Mouse (Mus musculus): Measurements from ENCODE around the gene Mettl16. TPM values are rescaled to one million over a fixed set of nuclear protein-coding genes. Genes with fewer than 3 reads are reported as not detected.

The Mettl16 gene
- total RNA-seq (2021) = 10 to 100 TPM; 23.0 to 25.5 TPM

DNA sequence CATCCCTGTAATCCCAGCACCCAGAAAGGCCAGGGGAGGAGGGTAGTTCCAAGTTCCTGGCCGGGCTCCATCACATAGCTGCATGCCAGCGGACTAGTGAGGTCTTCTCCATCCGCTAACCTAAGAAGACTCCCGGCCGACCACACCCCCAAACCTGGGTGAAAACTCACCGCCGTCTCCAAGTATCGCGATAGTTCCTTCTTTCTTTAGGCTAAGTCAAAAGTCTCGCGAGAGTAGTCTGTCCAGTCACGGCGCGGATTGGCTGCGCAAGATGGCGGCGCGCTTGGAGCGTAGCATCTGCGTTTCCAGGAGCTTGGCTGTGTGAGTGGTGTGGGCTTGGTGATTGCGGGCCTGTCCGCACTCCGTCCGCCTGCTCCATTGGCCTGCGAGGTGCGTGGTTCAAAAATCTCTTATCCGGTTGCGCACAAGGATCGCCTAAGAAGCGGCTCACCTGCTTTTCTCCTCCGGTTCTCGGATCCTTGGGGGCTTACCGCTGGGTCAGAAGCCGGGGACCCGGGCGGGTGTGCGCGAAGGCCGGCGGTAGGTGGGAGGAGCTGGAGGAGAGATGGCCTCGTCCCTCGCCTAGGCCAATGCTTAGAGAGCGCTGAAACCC lies at the start of gene Mettl16:
Gene Mettl16, plus strand, starts transcription at position 236 of the 613 bp plus-strand sequence.
- intact Hi-C loops (cut with DNase I) = no loop called here
- DNase-seq = peak; percentile 94

DNA sequence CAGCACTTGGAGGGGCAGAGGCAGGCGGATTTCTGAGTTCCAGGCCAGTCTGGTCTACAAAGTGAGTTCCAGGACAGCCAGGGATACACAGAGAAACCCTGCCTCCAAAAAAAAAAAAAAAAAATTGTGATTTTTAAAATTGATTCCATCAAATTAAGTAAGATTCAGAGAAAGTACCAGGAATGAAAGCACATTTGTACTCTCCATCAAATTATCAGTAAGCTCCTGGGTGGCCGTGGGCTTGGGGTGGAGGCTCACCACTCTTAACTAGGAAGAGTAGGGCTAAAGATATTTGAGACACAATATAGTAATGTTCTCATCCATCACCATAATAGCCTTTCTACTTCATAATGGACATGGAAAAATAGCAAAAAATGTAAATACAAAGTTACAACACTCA lies 49.5 kb upstream of the Mettl16 start:
- DNase-seq = no peak
- intact Hi-C loops (cut with DNase I) = no loop called here

DNA sequence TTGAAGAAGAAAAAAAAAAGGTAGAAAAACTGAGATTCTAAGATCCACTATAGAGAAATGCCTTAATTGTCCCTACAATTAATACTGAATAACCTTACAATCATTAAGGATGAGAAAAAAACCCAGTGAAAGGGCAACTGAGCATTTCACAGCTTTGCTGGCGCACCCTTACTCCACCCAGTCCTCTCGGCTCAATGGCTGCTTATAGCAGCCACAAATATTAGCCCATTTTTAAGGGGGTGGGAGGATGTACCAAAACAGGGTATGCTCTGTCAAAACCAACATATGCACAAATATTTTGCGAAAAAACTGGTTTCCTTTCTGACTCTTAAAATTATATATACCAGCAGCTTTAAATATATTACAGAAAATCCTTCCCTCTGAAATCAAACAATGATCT lies 48.7 kb upstream of the Mettl16 start:
- no peak for DNase-seq
- intact Hi-C loops (cut with DNase I) = no loop called here

DNA sequence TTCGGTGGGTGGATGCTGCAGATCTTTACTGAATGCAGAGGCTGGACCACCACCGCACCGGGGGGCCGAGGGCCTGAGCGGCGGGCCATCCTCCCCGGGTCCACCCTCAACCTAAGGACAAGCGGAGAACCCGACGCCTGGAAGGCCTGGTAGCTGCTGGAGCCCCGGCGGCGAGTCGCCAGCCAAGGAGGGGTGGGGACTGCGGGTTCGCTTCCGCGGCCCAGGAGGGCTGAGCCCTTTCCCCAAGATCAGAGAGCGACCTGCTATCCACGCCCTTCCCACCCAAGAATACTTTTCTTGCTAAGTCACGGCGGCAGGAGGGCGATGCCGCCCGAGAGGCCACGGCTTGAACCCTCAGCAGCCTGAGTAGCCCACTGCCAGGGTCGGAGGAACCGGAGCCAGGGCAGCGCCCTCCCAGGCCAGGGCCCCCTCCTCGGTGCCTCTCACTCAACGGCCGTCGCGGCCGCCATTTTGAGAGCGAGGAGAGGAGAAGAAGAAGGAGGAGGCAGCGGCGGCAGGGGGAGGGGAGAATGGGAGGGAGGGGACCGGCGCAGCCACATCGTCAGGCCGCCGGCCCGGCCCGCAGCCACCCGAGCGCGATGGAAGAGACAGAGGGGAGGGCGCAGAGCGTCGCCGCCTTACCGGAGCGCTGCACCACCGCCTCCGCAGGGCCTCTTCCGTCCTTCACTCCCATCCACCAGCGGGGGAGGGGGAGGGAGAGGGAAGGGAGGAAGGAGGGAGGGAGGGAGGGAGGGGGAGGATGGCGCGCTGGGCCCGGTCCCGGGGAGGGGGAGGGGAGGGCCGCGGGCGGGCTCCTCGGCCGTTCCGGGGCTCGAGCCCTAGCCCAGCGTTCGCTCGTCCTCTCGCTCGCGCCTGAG lies 47.0 kb upstream of the Mettl16 start:
- peak; percentile 92 for DNase-seq
- intact Hi-C loops (cut with DNase I) = no loop called here

DNA sequence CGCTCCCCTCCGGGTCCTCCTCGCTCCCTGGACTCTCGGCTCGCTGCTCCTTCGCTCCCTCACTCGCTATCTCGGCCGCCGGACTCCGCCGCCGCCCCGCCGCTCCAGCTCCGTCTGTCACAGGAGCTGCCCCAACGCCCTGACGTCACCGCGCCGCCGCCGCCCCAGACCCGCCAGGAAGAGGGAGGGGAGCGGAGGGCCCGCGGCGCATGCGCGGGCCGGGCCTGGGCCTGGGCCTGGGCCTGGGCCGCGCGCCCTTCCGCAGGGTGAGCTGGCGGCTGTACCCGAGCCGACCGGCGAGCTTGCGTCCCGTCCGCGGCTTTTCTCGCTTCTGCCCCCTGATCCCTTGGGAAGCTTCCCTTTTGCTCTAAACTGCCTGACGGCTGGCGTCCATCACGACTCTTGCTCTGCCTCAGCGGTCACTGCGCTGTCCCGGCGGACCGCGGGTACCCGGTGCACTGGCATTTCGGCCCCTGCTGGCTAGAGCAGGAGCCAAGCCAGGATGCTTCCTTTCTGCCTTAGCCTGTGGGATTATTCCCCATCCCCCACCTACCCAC lies 46.3 kb upstream of the Mettl16 start, which contains the start of gene Pafah1b1:
Gene Pafah1b1, minus strand, starts transcription at position 436 of the 557 bp plus-strand sequence.
- intact Hi-C loops (cut with DNase I) = no loop called here
- DNase-seq = peak; percentile 98

DNA sequence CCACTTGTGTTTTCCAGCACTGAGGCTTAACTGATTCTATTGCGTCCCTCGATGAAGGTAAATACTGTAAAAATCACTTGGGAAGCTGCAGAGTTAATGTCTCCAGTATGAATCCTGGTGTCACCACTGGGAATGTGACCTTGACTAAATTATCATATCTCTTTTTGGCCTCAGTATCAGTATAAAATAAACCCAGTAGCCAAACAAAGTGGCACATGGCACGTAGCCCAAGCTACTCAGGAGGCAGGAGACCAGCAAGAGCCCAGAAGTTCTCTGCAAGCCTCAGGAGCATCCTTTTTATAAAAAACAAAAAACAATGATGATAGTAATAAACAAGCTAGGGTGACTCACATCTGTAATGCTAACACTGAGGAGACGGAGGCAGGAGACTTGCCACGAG lies 45.4 kb upstream of the Mettl16 start:
- DNase-seq = peak; percentile 8
- intact Hi-C loops (cut with DNase I) = no loop called here

DNA sequence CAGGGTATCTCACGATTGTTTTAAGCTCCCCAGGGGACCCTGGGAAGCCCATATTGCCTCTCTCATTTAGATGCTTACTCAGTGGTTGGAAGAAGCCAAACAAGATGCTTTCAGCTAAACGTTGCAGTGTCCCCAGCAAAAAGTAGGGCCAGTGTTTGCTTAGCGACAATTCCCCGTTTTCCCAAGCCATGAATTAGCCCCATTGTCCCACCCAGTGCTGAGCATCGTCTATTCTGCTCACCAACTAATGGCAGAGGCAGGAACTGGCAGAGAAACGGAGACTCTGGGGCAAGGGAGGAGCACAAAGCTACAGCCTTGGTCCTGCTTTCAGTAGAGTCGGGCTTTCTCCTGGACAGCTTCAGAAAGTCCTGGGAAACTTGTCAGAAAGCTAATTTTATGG lies 35.7 kb upstream of the Mettl16 start:
- intact Hi-C loops (cut with DNase I) = no loop called here
- DNase-seq = peak; percentile 13

DNA sequence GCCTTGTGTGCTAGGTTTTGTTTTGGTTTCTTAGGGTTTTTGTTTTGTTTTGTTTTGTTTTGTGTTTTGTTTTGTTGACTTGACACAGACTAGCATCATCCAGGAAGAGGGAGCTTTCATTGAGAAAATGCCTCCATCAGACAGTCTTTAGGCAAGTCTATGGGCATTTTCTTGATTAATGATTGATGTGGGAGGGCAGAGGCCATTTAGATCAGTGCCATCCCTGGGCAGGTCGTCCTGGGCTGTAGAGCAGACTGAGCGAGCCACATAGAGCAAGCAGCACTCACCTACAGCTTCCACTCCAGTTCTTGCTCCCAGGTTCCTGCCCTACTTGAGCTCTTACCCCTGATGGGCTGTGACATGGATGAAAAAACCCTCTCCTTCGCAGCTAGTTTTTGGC lies 32.8 kb upstream of the Mettl16 start:
- DNase-seq = no peak
- intact Hi-C loops (cut with DNase I) = no loop called here

DNA sequence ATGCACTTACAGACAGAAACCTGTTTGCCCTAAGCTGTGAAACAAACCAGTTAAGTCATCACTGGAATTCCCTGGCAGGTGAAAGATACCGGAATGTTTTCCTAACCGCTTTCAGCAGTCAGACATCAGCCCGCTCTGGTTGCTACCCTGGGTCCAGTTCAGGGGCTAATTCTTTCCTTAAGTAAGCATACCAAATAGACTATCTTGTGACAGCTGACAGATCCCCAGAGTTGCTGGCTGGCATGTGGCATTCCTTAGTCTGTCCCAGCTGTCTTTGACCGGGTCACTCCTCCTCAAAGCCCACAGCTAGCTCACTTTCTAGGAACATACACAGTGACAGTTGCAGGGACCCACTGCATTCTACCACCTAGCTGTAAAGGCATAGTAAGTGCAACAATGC lies 22.6 kb upstream of the Mettl16 start:
- DNase-seq = no peak
- intact Hi-C loops (cut with DNase I) = no loop called here

DNA sequence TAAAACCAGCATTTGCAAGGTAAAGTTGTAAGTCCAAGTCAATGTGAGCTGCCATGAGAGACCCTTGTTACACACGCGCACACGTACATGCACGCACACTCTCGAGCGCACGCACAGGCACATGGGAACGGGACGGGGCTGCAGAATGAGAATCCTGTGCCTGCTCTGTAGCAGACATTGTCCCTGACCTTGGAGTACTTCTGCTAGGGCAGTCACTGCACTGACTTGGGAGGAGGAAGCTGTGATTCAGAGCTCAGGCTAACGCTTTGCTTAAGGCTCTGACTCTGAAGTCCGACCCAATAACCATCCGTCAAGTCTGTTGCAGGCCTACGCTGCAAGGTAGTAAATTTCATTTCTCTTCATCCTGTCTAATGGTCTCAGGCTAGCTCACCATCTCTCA lies 21.4 kb upstream of the Mettl16 start:
- no peak for DNase-seq
- intact Hi-C loops (cut with DNase I) = no loop called here

DNA sequence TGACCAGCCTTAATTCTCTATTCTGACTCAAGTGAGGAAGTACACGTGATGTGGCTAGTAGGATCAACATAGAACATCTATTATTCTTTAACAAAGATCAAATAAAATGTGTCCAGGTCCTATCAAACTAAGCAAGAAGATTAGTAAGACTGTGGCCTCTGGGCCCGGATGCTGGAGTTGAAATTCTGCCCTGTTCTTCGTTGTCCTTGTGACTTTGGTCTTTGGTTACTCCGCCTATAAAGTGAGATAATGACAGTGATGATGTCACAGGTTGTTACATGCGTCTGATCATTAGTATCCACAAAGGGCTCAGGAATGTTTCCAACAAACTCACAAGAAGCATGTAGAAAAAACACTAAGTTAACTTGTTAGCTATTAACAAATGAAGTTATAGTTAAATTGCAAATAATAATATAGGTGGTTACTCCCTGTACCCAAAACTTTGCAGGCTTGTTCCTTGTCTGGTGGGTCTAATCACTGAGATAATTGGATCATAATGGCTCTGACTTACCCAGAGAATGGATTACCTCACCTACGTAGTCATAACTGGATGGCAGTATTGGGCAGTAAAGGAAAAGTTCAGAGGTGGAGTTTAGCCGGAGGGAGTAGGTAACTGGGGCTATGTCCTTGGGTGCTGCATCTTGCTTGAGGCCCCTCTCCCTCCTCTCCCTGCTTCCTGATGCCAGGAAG lies 19.8 kb upstream of the Mettl16 start:
- DNase-seq = no peak
- intact Hi-C loops (cut with DNase I) = no loop called here

DNA sequence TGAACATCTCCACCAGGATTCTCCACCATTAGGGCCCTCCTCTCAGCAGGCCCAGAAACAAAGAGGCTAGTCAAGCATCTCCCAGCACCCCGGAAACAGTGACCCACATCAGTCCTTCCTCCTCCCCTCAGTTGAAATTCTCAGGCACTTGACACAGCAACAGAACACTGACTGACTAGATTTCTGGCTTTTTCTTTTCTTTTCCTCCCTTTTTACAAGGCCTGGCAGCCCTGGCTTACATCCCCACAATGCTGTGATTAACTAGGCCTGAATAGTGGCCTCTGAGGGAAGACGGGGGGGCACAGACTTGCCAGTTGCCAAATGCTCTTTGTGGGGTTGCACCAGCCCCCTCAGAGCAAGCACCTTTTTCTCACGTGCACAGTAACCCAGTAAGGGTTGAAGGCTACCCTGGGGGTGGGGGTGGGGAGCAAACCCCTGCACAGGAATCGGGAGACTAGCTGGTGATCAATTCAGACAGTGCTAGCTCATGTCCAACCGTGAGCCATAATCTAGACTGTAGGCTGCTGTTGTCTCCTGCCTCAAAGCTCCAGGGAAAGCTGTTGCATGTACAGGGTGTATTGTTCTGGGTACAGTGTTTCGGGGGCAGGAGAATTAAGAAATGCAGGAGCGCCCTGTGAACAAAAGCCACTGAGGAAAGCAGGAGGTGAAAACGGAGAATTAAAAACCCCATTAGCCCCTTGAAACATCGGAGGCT lies 19.1 kb upstream of the Mettl16 start:
- intact Hi-C loops (cut with DNase I) = no loop called here
- DNase-seq = peak; percentile 2

DNA sequence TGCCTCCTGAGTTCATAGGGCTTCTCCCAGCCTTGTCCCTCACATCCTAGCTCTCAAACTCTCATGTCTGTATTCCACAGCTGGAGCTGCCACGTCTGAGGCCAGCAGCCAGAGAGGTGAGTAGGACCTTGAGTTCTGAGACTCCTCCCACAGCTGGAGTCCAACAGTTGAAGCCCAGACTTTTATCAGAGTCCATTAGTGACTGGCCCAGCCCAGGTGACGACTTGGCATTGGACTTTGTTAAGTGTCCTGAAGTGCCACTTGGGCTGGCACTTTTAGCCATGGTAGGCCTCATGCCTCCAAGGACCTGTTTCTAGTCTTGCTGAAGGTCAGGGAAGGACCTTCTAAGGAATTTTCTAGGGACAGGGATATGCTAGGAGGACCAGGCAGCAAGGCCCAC lies 14.0 kb upstream of the Mettl16 start:
- no peak for DNase-seq

DNA sequence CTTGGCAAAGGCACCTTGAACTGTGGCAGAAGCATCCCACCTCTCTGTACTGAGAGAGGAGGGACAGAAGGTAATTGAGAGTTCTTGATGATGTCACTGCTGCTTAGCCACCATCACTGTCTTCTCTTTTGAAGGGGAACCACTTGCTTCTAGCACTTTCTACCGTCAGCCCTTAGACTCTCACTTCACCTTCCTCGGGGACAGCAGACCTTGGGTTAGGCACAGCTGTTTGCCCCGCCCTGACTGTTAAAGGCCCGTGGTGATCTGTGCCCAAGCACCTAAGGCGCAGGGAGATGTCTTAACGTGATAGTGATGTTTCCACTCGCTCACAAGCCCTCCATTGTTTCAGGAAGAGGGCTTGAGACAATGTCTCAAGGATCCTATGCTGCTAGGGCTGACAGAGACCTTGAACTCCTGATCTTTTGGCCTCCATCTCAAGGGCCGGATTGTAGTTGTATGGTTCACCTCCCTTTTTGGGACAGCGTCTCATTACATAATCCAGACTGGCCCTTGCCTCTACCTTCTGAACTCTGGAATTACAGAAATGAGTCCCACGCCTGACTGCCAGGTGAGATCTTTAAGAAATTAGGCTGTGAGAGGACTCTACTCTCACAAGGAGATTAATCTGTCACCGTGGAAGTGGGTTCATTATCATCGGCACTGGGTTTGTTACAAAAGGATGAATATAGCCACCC lies 9.5 kb upstream of the Mettl16 start:
- intact Hi-C loops (cut with DNase I) = no loop called here
- DNase-seq = no peak

More for the DNA sequence above, 14.0 kb upstream of the Mettl16 start:
- intact Hi-C loops (cut with DNase I) = no loop called here

DNA sequence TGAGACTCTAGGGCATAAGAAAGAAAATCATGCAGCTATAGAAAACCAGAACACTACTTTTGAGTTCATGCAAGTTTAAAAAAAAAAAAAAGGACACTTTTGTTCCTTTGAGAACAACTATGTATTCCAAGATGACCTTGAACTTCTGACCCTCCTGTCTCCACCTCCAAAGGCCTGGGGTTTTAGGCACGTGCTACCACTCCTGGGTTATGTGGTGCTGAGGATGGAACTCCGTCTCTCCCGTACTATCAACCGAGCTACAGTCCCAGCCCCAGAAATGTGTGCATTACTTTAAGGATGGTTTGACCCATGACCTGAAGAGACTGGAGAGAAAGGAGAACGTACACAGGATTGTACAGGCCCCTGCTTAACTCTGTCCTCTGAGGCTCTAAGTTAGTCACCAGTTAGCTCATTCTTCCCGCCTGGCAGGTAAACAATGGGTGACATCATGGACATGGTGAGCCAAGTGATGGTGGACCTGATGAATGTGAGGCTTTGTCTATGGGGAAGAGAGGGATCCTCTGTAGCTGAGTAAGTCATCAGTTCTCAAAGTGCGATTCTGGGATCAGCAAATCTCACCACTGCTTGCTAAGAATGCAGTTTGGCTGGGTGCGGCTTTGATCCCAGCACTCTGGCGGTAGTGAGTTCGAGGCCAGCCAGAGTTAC lies 6.5 kb upstream of the Mettl16 start:
- no peak for DNase-seq
- intact Hi-C loops (cut with DNase I) = no loop called here

DNA sequence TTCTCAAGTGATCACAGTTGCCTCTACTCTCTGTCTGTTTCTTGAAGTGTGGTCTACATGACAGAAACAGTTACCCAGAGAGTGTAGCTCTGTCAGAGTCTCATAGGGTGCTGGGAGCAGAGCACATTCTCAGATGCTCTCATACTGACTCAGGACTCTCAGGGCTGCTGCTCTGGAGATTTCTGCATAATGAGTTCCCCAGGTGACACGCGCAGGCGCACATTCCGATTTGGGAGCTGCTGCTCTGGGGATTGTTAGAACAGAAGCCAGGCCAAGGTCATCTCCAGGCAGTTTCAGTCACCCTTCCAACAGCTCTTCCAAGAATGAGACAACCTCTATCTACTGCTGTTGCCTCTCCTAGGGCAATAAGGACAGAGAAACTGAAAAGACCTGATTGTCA lies 3.2 kb upstream of the Mettl16 start:
- intact Hi-C loops (cut with DNase I) = no loop called here
- no peak for DNase-seq

DNA sequence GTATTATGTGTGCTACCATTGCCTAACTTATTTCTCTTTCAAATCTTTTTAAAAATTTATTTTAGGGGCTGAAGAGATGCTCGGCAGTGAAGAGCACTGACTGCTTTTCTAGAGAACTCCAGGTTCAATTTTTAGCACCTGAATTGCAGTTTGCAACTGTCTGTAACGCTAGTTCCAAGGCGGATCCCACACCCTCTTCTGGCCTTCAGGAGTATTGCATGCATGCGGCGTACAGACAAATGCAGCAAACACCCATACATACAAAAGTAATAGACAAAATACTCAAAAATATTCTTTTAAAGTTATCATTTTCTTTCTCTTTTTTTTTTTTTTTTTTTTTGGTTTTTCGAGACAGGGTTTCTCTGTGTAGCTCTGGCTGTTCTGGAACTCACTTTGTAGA lies 2.6 kb upstream of the Mettl16 start:
- DNase-seq = peak; percentile 27
- intact Hi-C loops (cut with DNase I) = no loop called here

DNA sequence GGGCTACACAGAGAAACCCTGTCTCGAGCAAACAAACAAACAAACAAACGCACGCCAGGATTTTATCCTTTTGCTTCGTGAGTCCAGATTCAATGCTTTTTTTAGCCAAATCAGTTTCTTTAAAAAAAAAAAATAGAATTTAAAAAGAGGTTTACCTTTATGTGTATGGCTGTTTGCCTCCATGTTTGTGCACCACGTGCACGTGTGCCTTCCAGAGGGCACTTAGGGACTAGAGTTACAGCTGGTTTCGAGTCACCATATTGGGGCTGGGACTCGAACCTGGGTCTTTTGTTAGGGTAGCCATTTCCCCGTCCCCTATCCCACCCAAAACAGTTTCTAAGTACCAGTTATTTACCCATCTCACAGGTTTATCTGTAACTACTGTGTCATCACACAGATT lies 593 bp upstream of the Mettl16 start:
- intact Hi-C loops (cut with DNase I) = no loop called here
- no peak for DNase-seq

DNA sequence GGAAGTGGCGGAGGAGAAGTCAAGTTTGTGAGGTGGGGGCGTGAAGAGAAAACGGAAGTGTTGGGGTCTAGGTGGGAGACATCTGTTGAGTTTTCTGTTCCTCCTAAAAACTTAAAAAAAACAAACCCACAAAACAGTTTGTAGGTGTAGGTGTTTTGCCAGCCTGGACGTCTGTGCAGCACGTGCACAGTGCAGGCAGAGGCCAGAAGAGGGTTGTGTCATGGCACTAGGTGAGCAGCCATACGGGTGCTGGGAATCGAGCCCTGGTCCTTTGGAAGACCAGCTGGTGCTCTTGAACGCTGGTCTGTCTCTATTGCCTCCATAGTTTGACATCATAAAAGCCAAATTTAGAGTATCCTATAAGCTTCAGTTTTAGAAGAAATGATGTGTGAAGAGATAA lies 604 bp downstream of the Mettl16 start:
- no peak for DNase-seq
- intact Hi-C loops (cut with DNase I) = no loop called here

DNA sequence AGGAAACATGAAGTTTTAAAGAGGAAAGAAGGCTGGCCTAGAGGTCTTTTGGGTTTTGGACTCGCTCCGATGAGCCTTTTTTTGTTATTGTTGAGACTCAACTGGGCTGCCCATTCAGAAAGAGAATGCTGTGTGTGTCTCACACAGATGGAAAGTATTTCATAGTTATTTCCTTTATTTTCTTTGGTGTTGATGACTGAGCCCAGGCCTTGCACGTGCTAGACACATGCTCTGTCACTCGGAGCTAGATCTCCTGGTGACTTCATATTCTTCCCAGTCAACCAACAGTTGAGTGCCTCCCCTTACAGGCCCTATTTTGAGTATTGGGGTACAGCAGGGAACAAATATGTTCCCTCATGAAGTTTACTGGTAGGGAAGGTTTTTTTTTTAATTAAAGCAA lies 1.0 kb downstream of the Mettl16 start:
- DNase-seq = no peak
- intact Hi-C loops (cut with DNase I) = no loop called here
